In the genomic region with DNA sequence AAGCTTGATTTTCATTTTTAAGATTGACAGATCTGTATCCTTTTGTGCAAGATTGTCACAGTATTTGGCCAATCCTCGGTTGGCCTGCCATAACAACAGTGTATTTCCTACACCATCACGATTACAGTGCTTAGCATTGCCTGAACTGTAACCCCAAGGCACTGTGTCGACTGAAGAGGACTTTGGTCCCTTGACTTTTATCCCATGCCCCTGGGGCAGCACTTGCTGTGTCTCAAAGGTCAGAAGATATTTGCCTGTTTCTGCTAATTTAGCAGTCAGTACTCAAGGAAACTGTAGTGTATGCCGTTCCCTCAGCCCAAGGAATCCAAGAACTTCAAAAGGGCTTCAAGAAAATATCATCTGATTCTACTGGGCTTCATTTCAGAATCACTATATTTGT, we compare ENCODE assay signal across 26 mouse cellular contexts. TPM values are rescaled to one million over a fixed set of nuclear protein-coding genes. Genes with fewer than 3 reads are reported as not detected.
A peak's percentile ranks its signal among the peaks of the same experiment; 100 is the strongest.
DNase-seq lines count a peak whose midpoint lies in the region; ATAC-seq and TF ChIP-seq lines count a peak whose summit lies in the region.
"Had no signal": no experiment of that assay in that cellular context is flagged by ENCODE, and none has a peak within 500 bp of the region (broad histone marks: within the 10 kb centered on the region; RNA-seq: fewer than 3 reads in every experiment).

No protein-coding gene starts in this region.

- H3K27ac ChIP-seq in hindbrain, embryonic 16.5 days (ENCODE audit: low read depth, low read length): no peak overlapping the region
- H3K27ac ChIP-seq in hindbrain, embryonic 10.5 days: no peak overlapping the region
- H3K27ac ChIP-seq in liver, adult 2 months (replicated peaks; ENCODE audit: insufficient read depth, low read depth, low read length): no peak overlapping the region
- H3K27ac ChIP-seq in intestine, postnatal 0 days (ENCODE audit: low read depth, low read length): no peak overlapping the region
- H3K27ac ChIP-seq in neural tube, embryonic 15.5 days (replicated peaks): no peak overlapping the region
- H3K27ac ChIP-seq: embryonic facial prominence, embryonic 12.5 days; forebrain, embryonic 13.5 days; heart, embryonic 10.5 days; liver, embryonic 15.5 days; lung, embryonic 15.5 days; neural tube, embryonic 12.5 days; stomach, embryonic 15.5 days had no signal

- H3K36me3 ChIP-seq in hindbrain, embryonic 16.5 days (ENCODE audit: control insufficient read depth, insufficient read depth, low read length): no peaks in the 10 kb centered on the region
- no peaks in the 10 kb centered on the region for H3K36me3 ChIP-seq in hindbrain, embryonic 10.5 days
- H3K36me3 ChIP-seq in liver, adult 2 months (ENCODE audit: control insufficient read depth, insufficient read depth, low read length): no peaks in the 10 kb centered on the region
- no peaks in the 10 kb centered on the region for H3K36me3 ChIP-seq in intestine, postnatal 0 days (ENCODE audit: control insufficient read depth, insufficient read depth)
- no peaks in the 10 kb centered on the region for H3K36me3 ChIP-seq in neural tube, embryonic 15.5 days
- H3K36me3 ChIP-seq: embryonic facial prominence, embryonic 12.5 days; heart, embryonic 10.5 days; liver, embryonic 15.5 days; lung, embryonic 15.5 days; neural tube, embryonic 12.5 days; stomach, embryonic 15.5 days had no signal

- no peaks in the 10 kb centered on the region for H3K79me2 ChIP-seq in liver, adult 2 months (ENCODE audit: control insufficient read depth, insufficient read depth, low read length)

- TF ChIP-seq POLR2A in liver, adult 2 months (IDR thresholded peaks at IDR 0.05; ENCODE audit: extremely low read depth, insufficient read depth, low read length): no peak

- DNase-seq in hindbrain, embryonic 10.5 days (ENCODE audit: low spot score): no peak
- DNase-seq in liver, adult 2 months (ENCODE audit: extremely low read depth, low read depth, low spot score): peak; percentile 53
- DNase-seq in liver: no peak
- DNase-seq in cerebellum, postnatal 10 days: no peak
- DNase-seq: cerebellum, adult 11-12 months; cerebellum, postnatal 14 days; kidney, postnatal 4 days; lung, postnatal 36 days; right cerebral cortex, postnatal 4 days; thymus, postnatal 25 days had no signal

- no peak overlapping the region for H3K4me3 ChIP-seq in hindbrain, embryonic 16.5 days (ENCODE audit: low read length)
- H3K4me3 ChIP-seq in hindbrain, embryonic 10.5 days: no peak overlapping the region
- H3K4me3 ChIP-seq in liver, adult 2 months (ENCODE audit: insufficient read depth, low read depth, low read length): no peak overlapping the region
- no peak overlapping the region for H3K4me3 ChIP-seq in intestine, postnatal 0 days (ENCODE audit: low read depth, low read length)
- no peak overlapping the region for H3K4me3 ChIP-seq in neural tube, embryonic 15.5 days (replicated peaks)
- H3K4me3 ChIP-seq: liver, embryonic 15.5 days; megakaryocyte, embryonic 14.5 days had no signal

- peak overlapping the region; percentile 81; the same call in 1 of the 2 replicates for H3K4me2 ChIP-seq in hindbrain, embryonic 16.5 days (ENCODE audit: low read length)
- no peak overlapping the region for H3K4me2 ChIP-seq in intestine, postnatal 0 days (replicated peaks; ENCODE audit: low read depth)
- peak overlapping the region; percentile 91 for H3K4me2 ChIP-seq in neural tube, embryonic 15.5 days
- H3K4me2 ChIP-seq: liver, embryonic 15.5 days had no signal

- whole genome bisulfite sequencing in hindbrain, embryonic 16.5 days: 66% methylated on average over 4 of the region's 4 CpGs
- WGBS in hindbrain, embryonic 10.5 days: 54% methylated on average over 4 of the region's 4 CpGs
- 27% methylated on average over 4 of the region's 4 CpGs for WGBS in liver, adult 2 months
- WGBS in intestine, postnatal 0 days: 29% methylated on average over 4 of the region's 4 CpGs
- 65% methylated on average over 4 of the region's 4 CpGs for WGBS in neural tube, embryonic 15.5 days

- H3K9me3 ChIP-seq in hindbrain, embryonic 16.5 days (ENCODE audit: control insufficient read depth, low read length): no peaks in the 10 kb centered on the region
- H3K9me3 ChIP-seq in hindbrain, embryonic 10.5 days: no peaks in the 10 kb centered on the region
- no peaks in the 10 kb centered on the region for H3K9me3 ChIP-seq in intestine, postnatal 0 days (ENCODE audit: control insufficient read depth)
- H3K9me3 ChIP-seq in neural tube, embryonic 15.5 days (replicated peaks): no peaks in the 10 kb centered on the region
- H3K9me3 ChIP-seq: embryonic facial prominence, embryonic 12.5 days; forebrain, embryonic 13.5 days; heart, embryonic 10.5 days; liver, embryonic 15.5 days; lung, embryonic 15.5 days; neural tube, embryonic 12.5 days; stomach, embryonic 15.5 days had no signal

- no peaks in the 10 kb centered on the region for H3K4me1 ChIP-seq in hindbrain, embryonic 16.5 days (ENCODE audit: control insufficient read depth, insufficient read depth, low read depth, low read length)
- peaks cover 13% of the 10 kb centered on the region for H3K4me1 ChIP-seq in hindbrain, embryonic 10.5 days (replicated peaks)
- peaks cover 2% of the 10 kb centered on the region; the same call in 1 of the 2 replicates for H3K4me1 ChIP-seq in liver, adult 2 months (ENCODE audit: control insufficient read depth, insufficient read depth, low read length)
- no peaks in the 10 kb centered on the region for H3K4me1 ChIP-seq in intestine, postnatal 0 days (replicated peaks; ENCODE audit: control insufficient read depth, insufficient read depth, low read length)
- H3K4me1 ChIP-seq in neural tube, embryonic 15.5 days: peaks cover 18% of the 10 kb centered on the region; the same call in 1 of the 2 replicates
- H3K4me1 ChIP-seq: embryonic facial prominence, embryonic 12.5 days; liver, embryonic 15.5 days; stomach, embryonic 15.5 days had no signal

- H3K27me3 ChIP-seq in hindbrain, embryonic 16.5 days (replicated peaks; ENCODE audit: control insufficient read depth, insufficient read depth, low read length): 0 out of 2 replicates have a peak, but pooled peaks cover 2% of the 10 kb centered on the region
- H3K27me3 ChIP-seq in hindbrain, embryonic 10.5 days (ENCODE audit: insufficient read depth, poor library complexity, severe bottlenecking): peaks cover 42% of the 10 kb centered on the region
- H3K27me3 ChIP-seq in liver, adult 2 months (ENCODE audit: control insufficient read depth, insufficient read depth, low read length): peaks cover 5% of the 10 kb centered on the region; the same call in 1 of the 2 replicates
- peaks cover 6% of the 10 kb centered on the region; the same call in 1 of the 2 replicates for H3K27me3 ChIP-seq in intestine, postnatal 0 days (replicated peaks; ENCODE audit: control insufficient read depth, insufficient read depth, low read length)
- H3K27me3 ChIP-seq in neural tube, embryonic 15.5 days (replicated peaks): no peaks in the 10 kb centered on the region

- no peak for TF ChIP-seq CTCF in liver, adult 2 months (IDR thresholded peaks at IDR 0.05; ENCODE audit: low read depth, low read length)
- no peak for TF ChIP-seq CTCF in intestine, postnatal 0 days (IDR thresholded peaks at IDR 0.05; ENCODE audit: low read depth)

- no peak for ATAC-seq in hindbrain, embryonic 16.5 days
- peak; percentile 87 for ATAC-seq in intestine, postnatal 0 days
- ATAC-seq in neural tube, embryonic 15.5 days (ENCODE audit: low FRiP score): no peak

- no peak overlapping the region for H3K9ac ChIP-seq in hindbrain, embryonic 16.5 days (ENCODE audit: low read depth, low read length)
- H3K9ac ChIP-seq in liver, adult 2 months (ENCODE audit: low read depth, low read length): no peak overlapping the region
- no peak overlapping the region for H3K9ac ChIP-seq in intestine, postnatal 0 days (ENCODE audit: low read depth, low read length)
- no peak overlapping the region for H3K9ac ChIP-seq in neural tube, embryonic 15.5 days (replicated peaks)
- H3K9ac ChIP-seq: embryonic facial prominence, embryonic 12.5 days; liver, embryonic 15.5 days; lung, embryonic 15.5 days; stomach, embryonic 15.5 days had no signal

RNA-seq across cellular contexts. Expression of a gene that starts 0.9 kb away (rescaled TPM):
- 2.4 and 3.1 TPM in 2 replicates for polyA plus RNA-seq in hindbrain, embryonic 16.5 days (2015; fragmentation: Nextera tagmentation; extraction: Ambion mirVana)
- polyA plus RNA-seq in hindbrain, embryonic 10.5 days (2016; fragmentation: Nextera tagmentation; extraction: Ambion mirVana): 0.06 TPM in 1 of 2 replicates, not detected in the other
- total RNA-seq in liver, adult 2 months (2014; rRNA removed): not detected in 2 replicates
- not detected in 2 replicates for polyA plus RNA-seq in liver, adult 2 months (2012; rRNA removed)
- polyA plus RNA-seq in intestine, postnatal 0 days (2015; fragmentation: Nextera tagmentation; extraction: Ambion mirVana): 0.10 and 0.18 TPM in 2 replicates
- polyA plus RNA-seq in neural tube, embryonic 15.5 days (2015; fragmentation: Nextera tagmentation; extraction: Ambion mirVana): 2.8 and 2.9 TPM in 2 replicates
- total RNA-seq: ES-E14; gastrocnemius, adult 8-10 months; granulocyte monocyte progenitor cell, adult 5-6 weeks; hematopoietic stem cell, adult 5-6 weeks had no signal
- polyA plus RNA-seq: heart, embryonic 10.5 days; heart, embryonic 16.5 days; liver, embryonic 15.5 days; lung, embryonic 15.5 days; stomach, embryonic 15.5 days had no signal

RNA-seq across cellular contexts. Expression of a gene that starts 8.2 kb away (rescaled TPM):
- polyA plus RNA-seq in hindbrain, embryonic 16.5 days (2015; fragmentation: Nextera tagmentation; extraction: Ambion mirVana): 9.1 and 10.2 TPM in 2 replicates
- 0.29 and 0.49 TPM in 2 replicates for polyA plus RNA-seq in hindbrain, embryonic 10.5 days (2016; fragmentation: Nextera tagmentation; extraction: Ambion mirVana)
- 0.09 and 0.13 TPM in 2 replicates for total RNA-seq in liver, adult 2 months (2014; rRNA removed)
- polyA plus RNA-seq in liver, adult 2 months (2012; rRNA removed): 0.02 TPM in 1 of 2 replicates, not detected in the other
- polyA plus RNA-seq in intestine, postnatal 0 days (2015; fragmentation: Nextera tagmentation; extraction: Ambion mirVana): 0.48 and 0.54 TPM in 2 replicates
- polyA plus RNA-seq in neural tube, embryonic 15.5 days (2015; fragmentation: Nextera tagmentation; extraction: Ambion mirVana): 11.2 and 13.1 TPM in 2 replicates
- total RNA-seq: granulocyte monocyte progenitor cell, adult 5-6 weeks; hematopoietic stem cell, adult 5-6 weeks had no signal
- polyA plus RNA-seq: liver, embryonic 15.5 days had no signal
